Mouse (Mus musculus) adrenal gland, postnatal 4 days (tissue): Measurements from ENCODE around the gene Tmie. TPM values are rescaled to one million over a fixed set of nuclear protein-coding genes. Genes with fewer than 3 reads are reported as not detected.

Experiments
- DNase-seq, 2 experiments: peaks; one replicate each; pipeline ENCODE4 v3.0.0; 2021 to 2022; ENCODE audit warnings: low spot score in 2 of 2, mixed read lengths in 2 of 2
- long read RNA-seq, 2 experiments: library from polyadenylated mRNA; stranded (forward); transcript quantifications; one replicate each; pipeline ENCODE4 v2.0.0; 2021
- total RNA-seq, 2 experiments: library from RNA; stranded (reverse); gene quantifications; 2 replicates each; pipeline ENCODE4 v1.2.3; 2021

Gene Tmie
- 1 to 10 TPM; 1.9 to 3.5 TPM for total RNA-seq
- long read RNA-seq, experiment 1, partial matches to known transcripts = 1 of 2 reads
- long read RNA-seq, experiment 1, other reads (novel, unspliced or antisense) = 1 of 2 reads
- long read RNA-seq, experiment 2, partial matches to known transcripts = 1 of 5 reads
- long read RNA-seq, experiment 2, other reads (novel, unspliced or antisense) = 4 of 5 reads

DNA sequence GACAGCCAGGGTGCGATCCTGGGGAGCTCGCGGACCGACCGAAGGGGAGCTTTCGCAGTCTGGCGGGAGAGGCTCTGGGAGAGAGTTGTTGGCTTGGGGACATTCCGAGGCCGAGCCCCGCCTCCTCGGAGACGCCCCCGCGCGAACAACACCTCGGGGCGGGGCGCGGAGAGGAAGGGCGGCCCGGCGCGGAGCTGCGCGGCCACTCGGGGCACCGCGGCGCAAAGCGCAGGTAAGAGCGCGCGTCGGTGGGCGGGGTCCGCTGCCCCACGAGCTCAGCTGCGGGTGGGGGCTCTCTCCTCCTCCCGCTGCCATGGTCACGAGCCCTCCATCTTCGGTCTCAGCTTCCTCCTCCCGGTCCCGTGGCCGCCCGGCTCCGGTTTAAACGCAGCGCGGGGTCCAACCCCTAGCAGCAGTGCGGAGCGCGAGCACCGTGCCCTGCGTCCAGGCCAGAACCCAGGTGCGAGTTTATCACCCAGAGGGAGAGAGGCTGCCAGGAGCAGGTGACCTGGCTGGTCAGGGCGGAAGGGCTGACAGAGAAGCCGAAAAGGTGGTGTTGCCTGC lies at the start of gene Tmie:
Gene Tmie, minus strand, starts transcription at position 116 of the 564 bp plus-strand sequence.
- DNase-seq = peak in 1 of 2 experiments; percentile 47

DNA sequence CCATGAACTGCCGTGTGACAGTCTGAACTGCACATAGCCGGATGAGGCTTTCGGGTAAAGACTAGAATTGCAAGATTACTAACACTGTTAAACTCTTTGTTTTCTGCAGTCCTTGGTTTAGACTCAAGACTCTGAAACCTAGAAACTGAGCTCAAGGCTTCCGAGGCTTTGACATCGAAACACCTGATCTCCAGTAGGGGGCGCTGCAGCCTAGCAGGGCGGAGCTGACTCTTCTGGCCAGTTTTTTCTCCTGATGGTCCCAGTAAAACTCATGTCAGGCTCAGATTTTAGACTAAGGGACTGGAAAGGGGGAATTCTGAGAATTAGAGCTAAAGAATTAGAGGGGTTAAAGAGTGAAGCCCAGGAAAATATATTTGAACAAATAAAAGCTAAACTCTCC lies 42.8 kb upstream of the Tmie start:
- DNase-seq = peak; percentile 50 to 58

DNA sequence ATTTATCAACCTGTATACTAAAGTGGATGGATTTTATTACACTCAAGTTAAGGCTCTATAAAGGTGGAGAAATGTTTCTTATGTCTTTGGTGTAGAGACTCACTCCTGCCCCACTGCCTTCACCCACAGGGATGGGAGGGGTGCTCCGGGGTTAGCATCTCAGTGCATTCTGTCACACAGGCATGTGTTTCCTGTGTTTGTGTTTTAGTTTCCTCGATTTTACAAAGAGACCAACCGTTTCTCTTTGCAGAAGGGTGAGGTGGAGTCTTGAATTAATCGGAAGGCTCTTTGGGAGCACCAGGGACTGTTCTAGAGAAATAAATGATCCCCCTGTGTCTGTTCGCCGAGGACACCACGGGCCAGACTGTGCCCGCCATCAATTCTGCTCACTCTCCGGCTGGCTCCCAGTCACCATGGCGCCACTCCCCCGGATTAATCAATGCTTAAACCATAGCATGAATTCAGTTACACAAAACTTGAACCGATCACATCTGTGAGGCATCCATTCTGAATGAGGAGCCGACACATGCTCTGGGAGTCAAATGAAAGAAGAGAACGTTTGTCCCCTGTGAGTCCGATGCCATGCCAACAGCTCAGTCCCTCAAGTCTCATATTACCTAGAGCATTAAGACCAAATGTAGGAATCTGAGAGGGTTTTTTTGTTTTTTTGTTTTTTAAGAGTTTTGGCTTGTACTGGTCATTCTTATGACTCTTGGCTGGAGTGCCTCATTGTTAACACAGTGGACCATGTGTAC lies 40.9 kb upstream of the Tmie start:
- no peak for DNase-seq

DNA sequence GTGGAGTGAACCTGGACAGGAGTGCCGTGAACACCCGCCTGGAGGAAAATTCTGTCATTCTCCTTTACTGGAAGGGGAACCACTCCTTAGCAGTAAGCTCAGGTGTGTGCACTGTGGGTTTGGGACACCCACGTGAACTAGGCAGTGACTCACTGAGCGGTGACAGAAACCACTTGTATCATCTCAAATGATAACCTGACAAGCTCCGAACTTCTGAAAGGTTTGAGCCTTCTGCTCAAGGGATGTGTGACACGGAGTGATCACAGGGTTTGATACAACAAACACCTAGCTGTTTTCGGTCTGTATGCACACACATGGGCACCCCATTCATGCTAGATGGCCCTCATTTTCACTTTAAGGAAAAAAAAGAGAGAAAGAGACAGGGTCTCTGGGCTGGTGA lies 36.9 kb upstream of the Tmie start, which contains the start of gene Fam240a:
Gene Fam240a, minus strand, starts transcription at position 76 of the 400 bp plus-strand sequence.
- no peak for DNase-seq

DNA sequence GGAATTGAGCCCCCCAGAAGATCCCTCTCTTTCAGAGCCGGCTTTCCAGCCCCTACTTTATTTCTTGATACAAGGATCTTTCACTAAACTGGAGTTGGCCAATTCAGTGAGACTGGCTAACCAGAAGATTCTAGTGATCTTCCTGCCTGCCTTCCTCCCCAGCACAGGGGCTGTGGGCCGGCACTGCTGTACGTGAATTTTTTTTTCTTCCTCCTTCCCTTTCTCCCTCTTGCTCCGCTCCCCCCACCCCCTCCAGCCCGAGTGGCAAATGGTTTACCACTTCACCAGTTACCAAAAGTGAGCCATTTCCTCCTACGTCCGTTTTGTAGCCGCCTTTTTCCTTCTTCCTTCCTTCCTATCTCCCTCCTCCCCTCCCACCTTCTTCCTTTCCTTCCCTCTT lies 35.6 kb upstream of the Tmie start:
- no peak for DNase-seq

DNA sequence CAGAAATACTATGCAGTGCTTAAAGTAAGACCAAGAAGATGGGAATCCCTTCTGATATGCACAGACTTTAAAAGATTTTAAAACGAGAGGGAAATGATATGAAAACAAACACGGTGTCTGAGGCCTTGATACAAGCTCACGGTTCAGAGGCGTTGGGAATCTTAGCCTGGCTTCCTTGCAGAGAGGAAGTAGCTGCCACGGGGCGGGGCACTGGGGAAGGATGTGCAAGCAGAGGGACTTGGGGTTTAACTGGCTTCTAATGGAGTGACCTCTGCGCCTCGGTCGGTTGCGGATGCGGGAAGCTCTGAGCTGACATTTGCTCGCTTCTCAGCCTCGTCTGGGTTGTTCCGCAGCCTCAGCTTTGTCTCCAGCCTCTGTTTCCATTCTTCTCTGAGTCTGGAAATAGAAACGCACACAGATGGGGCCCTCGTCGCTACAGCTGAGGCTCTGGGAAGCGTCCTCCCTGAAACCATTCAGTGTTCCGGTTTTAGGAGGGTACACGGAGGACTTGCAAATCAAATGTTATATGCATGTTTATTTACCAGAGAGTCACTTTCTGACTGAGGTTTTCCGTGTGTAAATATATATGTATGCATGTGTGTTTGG lies 34.8 kb upstream of the Tmie start:
- no peak for DNase-seq

DNA sequence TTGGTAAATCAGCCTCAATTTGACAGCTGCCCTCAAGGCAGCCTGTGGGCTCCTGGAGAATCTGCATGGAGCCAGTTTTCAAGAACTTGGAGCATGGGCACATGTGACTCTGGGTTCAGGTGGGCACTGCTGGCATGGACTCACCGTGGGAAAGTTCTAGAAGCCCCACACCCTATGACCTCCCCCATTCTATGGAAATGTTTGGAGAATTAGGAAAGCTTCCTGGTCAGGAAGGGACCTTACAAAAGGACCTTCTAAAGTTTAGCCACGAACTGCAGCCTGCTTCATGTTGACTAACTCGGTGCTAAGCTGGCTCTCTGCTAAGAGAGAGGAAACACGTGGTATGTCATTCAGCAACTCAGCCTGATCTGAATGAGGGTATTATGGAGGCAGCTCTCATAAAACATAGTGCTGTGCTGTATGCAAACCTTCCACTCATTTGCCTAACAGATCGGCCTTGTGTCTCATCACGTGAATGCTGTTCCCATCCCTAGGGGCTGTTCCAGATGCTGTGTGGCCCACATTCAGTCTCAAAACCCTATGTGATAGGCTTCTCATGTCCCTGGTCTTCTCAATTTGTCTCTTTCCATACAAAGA lies 29.6 kb upstream of the Tmie start:
- DNase-seq = no peak

DNA sequence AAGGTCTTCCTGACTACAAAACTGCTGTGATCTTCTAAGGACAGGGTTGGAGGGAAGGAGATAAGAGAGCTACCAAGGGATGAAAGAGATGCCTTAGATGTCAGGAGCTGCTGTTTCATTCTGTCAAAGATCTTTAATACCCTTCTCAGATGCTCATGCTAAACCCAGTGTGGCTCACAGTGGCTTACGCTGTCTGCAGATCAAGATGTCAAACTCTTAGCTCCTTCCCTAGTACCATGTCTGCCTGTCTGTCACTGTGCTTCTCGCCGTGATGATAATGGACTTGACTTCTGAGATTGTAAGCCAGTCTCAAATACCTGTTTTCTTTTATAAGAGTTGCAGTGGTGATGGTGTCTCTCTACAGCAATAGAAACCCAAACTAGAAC lies 28.7 kb upstream of the Tmie start:
- no peak for DNase-seq

DNA sequence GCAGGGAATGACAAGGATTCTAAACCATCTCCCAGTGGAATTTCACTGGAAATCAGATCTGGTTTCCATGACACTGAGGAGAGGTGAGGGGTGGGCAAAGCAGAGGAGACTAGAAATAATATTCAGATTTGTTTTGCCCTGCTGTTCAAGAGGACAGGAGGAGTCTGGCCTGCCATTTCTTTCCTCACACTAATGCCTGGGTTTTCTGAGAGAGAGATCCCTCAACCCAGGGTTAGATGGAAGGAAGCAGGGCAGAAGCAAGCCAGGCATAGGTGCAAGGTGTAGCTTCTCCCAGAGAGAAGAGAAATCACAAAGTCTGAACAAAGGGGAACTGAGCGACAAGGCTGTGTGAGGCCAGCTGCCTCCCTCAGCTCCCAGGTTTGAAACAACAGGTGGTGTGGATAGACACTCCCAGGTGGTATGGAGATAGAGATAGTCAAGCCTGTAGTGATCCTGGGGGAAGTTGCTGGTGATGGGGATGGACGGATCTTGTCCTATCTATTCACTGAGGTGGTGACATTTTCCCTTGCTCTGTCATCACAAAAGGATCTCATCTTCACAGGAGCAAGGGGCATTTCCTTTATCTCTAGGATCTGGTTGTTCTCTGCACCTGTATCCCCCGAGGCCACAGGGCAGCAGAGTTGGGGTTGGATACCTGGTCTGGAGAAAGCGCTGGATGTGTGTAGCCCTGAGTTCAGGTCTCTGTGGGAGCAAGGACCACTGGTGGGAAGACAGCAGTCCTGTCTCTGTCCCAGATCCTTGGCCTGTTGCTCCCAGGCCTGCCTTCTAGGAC lies 28.1 kb upstream of the Tmie start:
- no peak for DNase-seq

DNA sequence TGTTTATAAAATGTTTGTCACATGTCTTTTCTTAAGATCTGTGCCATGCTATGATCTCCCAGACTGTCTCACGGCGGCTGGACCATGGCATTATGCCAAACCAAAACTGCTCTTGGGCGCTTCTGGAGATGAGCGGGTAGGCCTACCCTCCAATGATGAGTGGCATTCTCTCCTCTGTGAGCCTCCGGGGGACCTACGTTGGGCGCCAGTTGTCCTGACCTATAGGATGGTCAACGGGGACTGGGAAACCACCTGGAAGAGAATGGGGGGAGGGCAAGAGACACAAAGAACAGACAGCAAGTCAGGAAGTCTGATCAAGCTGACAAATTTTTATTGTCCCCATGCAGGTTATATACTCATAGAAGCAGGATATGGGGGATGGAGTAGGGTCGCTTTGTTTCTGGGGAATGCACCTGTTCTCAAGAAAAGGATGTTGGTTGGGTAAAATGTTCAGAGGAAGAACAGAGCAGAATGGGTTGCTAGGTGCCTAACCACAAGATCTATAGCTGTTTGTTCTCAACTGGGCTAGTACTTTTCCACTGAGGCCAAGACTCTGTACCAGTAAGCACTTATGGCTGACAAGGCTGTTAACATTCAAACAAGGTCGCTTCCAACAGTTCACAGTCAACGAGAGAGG lies 27.4 kb upstream of the Tmie start:
- DNase-seq = no peak

DNA sequence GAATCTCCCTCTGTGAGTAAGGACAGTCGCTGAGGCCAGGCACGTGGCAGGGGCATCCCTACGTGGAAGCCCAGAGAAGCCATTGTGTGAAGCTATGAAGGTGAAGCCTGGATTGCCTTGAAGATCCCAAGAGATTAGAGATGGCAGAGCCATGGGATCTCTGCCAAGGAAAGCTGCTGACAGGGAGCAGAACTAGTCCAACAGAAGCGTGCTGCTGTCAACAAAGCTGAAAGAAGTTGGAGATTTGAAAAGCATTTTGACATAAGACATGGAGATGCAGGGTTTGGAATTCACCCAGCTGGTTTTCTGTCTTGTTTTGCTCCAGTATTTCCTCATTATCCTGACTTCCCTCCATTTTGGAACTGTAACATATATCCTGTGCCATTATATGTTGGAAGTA lies 22.4 kb upstream of the Tmie start:
- DNase-seq = no peak

DNA sequence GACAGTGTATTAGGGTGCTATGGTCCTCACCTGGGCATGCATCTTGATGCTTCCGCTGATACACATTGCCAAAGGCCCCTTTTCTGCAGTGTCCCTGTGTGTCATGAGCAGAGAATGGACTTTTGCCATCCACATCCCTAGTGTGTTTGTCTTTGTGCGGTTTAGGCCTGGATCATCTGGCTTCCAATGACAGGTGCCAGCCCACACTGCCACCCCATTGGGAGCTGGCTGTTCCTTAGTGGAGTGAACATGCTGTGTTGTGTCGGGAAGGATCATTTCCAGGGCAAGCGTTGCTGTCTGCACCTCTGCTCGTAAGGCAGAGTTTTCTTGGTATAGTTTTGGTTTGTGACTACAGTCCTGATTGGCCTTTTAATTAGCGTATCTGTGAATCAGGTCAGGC lies 21.3 kb upstream of the Tmie start:
- DNase-seq = no peak

DNA sequence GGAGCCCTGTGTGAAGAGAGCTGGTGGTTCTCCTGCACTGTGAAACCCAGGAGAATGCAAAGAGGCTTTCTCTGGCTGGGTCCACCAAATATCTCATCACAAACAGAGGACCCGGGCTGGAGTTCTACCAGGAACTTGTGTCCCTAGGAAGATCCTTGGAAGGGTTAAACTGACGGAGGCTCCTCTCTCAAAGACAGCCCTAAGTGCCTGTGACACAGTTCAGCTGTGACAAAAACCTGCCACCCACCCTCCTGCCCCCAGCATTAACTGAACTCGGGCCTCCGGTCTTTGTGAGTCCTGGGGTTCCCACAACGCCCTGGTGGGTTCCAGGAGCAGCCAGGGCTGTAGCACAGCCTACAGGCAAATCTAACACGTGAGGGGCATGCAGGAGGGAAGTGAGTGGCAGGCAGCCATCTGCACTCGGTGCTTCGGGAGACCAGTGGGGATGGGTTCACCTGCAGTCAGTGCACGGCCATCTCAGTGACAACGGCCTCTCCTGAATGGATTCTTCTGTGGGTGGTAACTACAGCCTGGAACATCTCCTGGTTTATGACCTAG lies 19.6 kb upstream of the Tmie start:
- no peak for DNase-seq

DNA sequence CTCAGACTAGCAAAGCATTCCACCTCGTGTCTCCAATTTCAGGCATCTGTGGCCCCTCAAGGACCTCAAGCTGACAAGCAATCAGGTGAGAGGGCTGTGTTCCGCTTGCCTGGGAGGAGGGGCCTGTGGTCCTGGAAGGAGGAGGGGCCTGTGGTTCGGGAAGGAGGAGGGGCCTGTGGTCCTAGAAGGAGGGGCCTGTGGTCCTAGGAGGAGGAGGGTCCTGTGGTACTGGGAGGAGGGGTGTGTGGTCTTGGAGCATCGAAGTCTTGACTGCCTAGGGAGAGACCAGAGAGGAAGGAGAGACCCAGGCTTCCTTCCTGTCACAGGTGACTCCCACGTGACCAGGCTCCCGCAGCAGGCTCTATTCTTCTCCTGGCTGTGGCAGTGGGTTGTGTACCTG lies 16.7 kb upstream of the Tmie start:
- no peak for DNase-seq

DNA sequence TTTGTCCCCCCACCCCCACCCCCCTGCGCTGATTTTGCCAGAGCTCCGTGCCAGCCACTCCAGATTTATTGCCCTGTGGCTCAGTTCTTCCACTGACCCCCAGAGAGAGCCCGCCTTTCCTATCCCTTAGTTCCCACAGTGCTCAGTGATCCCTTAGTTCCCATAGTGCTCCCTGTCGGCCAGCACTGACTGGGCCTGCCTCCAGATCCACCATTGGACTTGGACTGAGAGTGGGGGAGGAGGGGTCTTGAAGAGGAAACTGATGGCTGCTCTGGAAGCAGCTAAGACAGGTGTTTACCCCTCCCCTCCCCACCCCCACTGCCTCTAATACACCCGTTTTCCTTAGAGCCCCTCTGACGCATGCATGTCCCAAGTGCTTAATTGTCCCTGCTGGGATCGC lies 16.1 kb upstream of the Tmie start:
- no peak for DNase-seq

DNA sequence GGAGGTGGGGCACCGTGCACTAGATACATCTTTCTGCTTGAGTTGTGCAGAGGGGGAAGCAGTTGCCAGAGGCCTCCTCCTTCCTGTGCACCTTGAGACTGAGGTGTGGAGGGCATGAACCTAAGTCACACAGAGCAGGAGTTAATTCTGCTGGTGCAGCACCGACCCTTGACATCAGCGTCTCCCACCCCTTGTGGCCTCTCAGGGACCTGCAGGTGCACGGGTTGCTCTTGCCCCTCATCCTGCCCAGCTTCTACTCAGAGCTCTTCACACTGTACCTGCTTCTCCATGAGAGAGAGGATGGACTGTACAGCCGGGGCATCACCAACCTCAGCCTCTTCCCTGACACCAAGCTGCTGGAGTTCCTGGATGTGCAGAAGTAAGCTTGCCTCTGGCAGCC lies 15.6 kb upstream of the Tmie start:
- DNase-seq = no peak

DNA sequence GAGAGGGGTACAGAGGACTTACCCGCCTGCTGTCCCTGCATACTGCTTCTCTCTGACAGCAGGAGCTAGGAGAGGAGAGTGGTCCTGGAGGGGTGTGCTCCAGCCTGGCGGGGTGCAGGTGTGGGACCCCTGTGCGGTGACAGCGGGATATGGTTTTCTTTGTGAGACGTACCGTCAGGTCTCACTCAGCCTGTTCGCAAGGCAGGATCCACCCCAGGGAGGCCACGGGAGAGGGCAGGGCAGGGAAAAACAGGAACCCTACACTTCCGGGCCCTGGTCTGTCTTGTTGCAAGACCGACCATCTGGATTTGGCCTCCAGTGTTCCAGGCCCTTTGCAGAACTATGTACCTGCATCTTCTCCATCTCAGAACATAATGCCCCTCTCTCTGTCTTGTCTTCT lies 13.5 kb upstream of the Tmie start:
- DNase-seq = no peak

DNA sequence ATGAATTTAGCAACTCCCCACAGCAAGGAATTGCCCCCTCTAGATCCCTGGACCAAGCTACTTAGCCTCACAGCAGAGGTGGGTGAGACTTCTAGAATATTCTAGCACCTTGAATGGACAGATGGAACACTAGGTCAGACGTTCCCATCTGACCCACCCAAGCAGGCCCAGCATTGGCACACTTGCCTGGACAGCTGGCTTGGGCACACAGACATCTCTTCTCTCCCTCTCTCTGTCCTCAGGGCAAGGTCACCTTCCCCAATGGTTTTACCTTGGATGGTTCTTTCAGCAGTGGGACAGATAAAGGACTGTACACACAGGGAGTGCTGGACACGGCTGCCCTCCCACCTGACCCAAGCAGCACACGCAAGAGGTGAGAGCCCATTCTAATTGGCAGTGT lies 12.6 kb upstream of the Tmie start:
- DNase-seq = no peak

DNA sequence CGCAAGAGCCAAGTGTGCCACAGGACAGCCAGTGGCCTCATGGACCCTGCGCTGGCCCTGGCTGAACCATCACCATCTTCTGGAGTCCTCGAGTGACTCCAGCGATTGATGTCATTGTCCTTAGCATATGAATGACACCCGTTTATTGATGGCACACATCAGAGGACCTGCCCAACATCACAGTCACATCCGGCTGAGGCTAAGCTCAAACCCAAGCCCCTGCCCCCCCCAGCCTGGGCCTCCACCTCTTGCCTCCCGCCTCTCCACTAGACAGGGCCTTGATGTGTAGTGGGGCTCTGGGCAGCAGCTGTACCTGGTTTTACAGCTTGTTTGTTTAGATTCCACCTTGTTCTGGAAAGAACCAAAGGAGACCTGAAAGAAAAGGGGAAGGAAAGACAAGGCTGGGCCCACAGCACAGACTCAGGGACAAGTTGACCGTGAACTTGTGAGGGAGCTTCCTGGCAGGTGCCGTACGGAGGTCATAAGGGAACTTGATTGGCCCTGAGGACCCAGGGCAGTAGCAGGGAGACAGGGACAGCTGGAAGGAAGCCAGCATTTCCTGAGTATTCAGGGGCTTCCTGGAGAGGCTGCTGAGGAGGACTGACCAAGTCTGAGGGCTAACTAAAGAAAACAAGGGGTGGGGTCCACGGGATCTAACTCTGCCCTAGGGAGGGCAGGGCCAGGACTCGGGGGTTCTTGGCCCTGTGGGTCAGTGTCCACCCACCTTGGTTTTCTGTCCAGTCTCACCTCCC lies 11.3 kb upstream of the Tmie start:
- DNase-seq = no peak
